Mouse (Mus musculus) gastrocnemius, adult 2 months (tissue): Measurements from ENCODE around the gene Dlg2. TPM values are rescaled to one million over a fixed set of nuclear protein-coding genes. Genes with fewer than 3 reads are reported as not detected.
A peak's percentile ranks its signal among the peaks of the same experiment; 100 is the strongest.
"Not testable (repeated sequence)": the region's sequence is repeated elsewhere in the genome, so short reads cannot be mapped to it uniquely, and the experiment has no call there.

Experiments used
- DNase-seq: peaks from one replicate; pipeline ENCODE4 v3.0.0; 2022
- H3K27ac ChIP-seq: fragments of 200-600 bp; 2 replicates; pipeline ENCODE4 v1.8.1; 2022; ENCODE audit warnings: mild to moderate bottlenecking
- H3K4me3 ChIP-seq: fragments of 200-600 bp; 2 replicates; pipeline ENCODE4 v1.8.1; 2022; ENCODE audit warnings: mild to moderate bottlenecking, moderate library complexity
- CTCF ChIP-seq: fragments of 200-600 bp; IDR thresholded peaks from 2 replicates; pipeline ENCODE4 v1.8.1; 2022; ENCODE audit warnings: antibody characterized with exemption, mild to moderate bottlenecking, moderate library complexity
- intact Hi-C: fragments of 180-260 bp; cut with DNase I; formaldehyde crosslinking; loops from one replicate; pipeline ENCODE4 v1.15.1; 2025
- total RNA-seq, 2 experiments: library from RNA; stranded (reverse); gene quantifications; 2 replicates each; pipeline ENCODE4 v1.2.3; 2021

Dlg2 gene
- total RNA-seq, 2 experiments from 2014 or later = 0.22 to 0.71 TPM

- no peak overlapping the region for H3K27ac ChIP-seq
- intact Hi-C loops = no loop called here
- H3K4me3 ChIP-seq = no peak overlapping the region
- no peak for DNase-seq
- TF ChIP-seq CTCF = no peak
These were observed 272.2 kb downstream of the Dlg2 start for GRCm38 (mm10) chr7:90748636-90749035.

- H3K4me3 ChIP-seq = no peak overlapping the region
- DNase-seq = no peak
- no peak overlapping the region for H3K27ac ChIP-seq
- no peak for TF ChIP-seq CTCF
- intact Hi-C loops = no loop called here
These were observed 311.5 kb downstream of the Dlg2 start for GRCm38 (mm10) chr7:90787945-90788344.

- no peak overlapping the region for H3K4me3 ChIP-seq
- no peak for TF ChIP-seq CTCF
- no peak overlapping the region for H3K27ac ChIP-seq
- no peak for DNase-seq
- intact Hi-C loops = no loop called here
These were observed 315.1 kb downstream of the Dlg2 start for GRCm38 (mm10) chr7:90791522-90791921.

- intact Hi-C loops = no loop called here
- DNase-seq = no peak
- TF ChIP-seq CTCF = no peak
- H3K27ac ChIP-seq = no peak overlapping the region
- no peak overlapping the region for H3K4me3 ChIP-seq
These were observed 349.2 kb downstream of the Dlg2 start for GRCm38 (mm10) chr7:90825640-90826039.

GRCm38 (mm10) chr7:90841276-90841675 lies 364.8 kb downstream of the Dlg2 start:
- intact Hi-C loops = no loop called here
- no peak overlapping the region for H3K4me3 ChIP-seq
- no peak for DNase-seq
- TF ChIP-seq CTCF = no peak
- no peak overlapping the region for H3K27ac ChIP-seq

GRCm38 (mm10) chr7:90843345-90844293 lies 367.1 kb downstream of the Dlg2 start:
- no peak overlapping the region for H3K27ac ChIP-seq
- no peak for TF ChIP-seq CTCF
- intact Hi-C loops = no loop called here
- no peak for DNase-seq
- no peak overlapping the region for H3K4me3 ChIP-seq

GRCm38 (mm10) chr7:90876796-90877195 lies 400.3 kb downstream of the Dlg2 start:
- DNase-seq, H3K27ac ChIP-seq, intact Hi-C loops, H3K4me3 ChIP-seq: not testable (repeated sequence)

- no peak for TF ChIP-seq CTCF
- intact Hi-C loops = no loop called here
These were observed 406.3 kb downstream of the Dlg2 start for GRCm38 (mm10) chr7:90882740-90883139.

GRCm38 (mm10) chr7:90886396-90887006 lies 410.0 kb downstream of the Dlg2 start:
- Histone ChIP-seq H3K4me3 (peak overlapping the region; percentile 49), H3K27ac (no peak overlapping the region)
- DNase-seq = no peak
- no peak for TF ChIP-seq CTCF
- intact Hi-C loops = no loop called here

More at GRCm38 (mm10) chr7:90882740-90883139, 406.3 kb downstream of the Dlg2 start:
- Histone ChIP-seq H3K4me3 (no peak overlapping the region), H3K27ac (no peak overlapping the region)
- DNase-seq = no peak

- DNase-seq = no peak
- no peak overlapping the region for H3K27ac ChIP-seq
- intact Hi-C loops = no loop called here
- no peak for TF ChIP-seq CTCF
- peak overlapping the region; percentile 49 for H3K4me3 ChIP-seq
These were observed 410.7 kb downstream of the Dlg2 start for GRCm38 (mm10) chr7:90887007-90887720.

- intact Hi-C loops = no loop called here
These were observed 451.0 kb downstream of the Dlg2 start for GRCm38 (mm10) chr7:90927441-90927840.

GRCm38 (mm10) chr7:90940726-90941125 lies 464.3 kb downstream of the Dlg2 start:
- no peak for DNase-seq
- TF ChIP-seq CTCF = no peak
- intact Hi-C loops = no loop called here
- no peak overlapping the region for H3K4me3 ChIP-seq
- H3K27ac ChIP-seq = no peak overlapping the region

More at GRCm38 (mm10) chr7:90927441-90927840, 451.0 kb downstream of the Dlg2 start:
- no peak overlapping the region for H3K27ac ChIP-seq
- no peak overlapping the region for H3K4me3 ChIP-seq
- TF ChIP-seq CTCF = no peak
- DNase-seq = no peak

GRCm38 (mm10) chr7:90947073-90947472 lies 470.6 kb downstream of the Dlg2 start:
- TF ChIP-seq CTCF = no peak
- H3K27ac ChIP-seq = no peak overlapping the region
- no peak for DNase-seq
- no peak overlapping the region for H3K4me3 ChIP-seq
- intact Hi-C loops = no loop called here
